Mouse (Mus musculus) T-helper 2 cell (primary cell): Measurements from ENCODE around the gene Dtx4.

Experiments
- in situ Hi-C: fragments of 300-600 bp; cut with MboI, MseI; formaldehyde crosslinking; loops from one replicate; pipeline ENCODE4 v1.15.1; 2025; ENCODE audit warnings: high pct_unique_total_duplicates

Gene Dtx4

GRCm38 (mm10) chr19:12471866-12472265, 29.4 kb downstream of the Dtx4 start:
- in situ Hi-C loops, result no loop called here

DNA sequence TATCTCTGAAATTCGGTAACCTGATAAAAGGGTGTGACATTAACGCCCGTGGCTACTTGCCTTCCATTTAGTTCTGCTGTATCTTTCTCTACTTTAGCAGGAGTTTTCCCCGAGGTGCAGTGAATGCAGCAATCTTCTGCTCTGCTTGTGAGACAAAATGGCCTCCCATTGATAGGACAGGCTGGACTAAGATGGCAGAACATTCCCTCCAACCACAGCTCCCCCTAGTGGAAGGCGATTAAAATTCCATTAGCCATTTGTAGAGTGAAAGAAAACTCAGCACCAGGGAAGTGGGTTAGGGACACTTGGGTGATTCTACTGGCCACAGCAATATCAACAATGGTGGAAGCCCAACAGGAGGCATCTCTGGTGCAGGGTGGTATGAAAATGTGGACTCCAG, 33.8 kb downstream of the Dtx4 start:
- in situ Hi-C loops, result loop anchor here (5.0 kb wide), 1 partner anchor 35 kb away; the partner anchor contains the start of gene Dtx4

- in situ Hi-C loops, result loop anchor here (5.0 kb wide), 1 partner anchor 36 kb away; the partner anchor contains the start of gene Dtx4
These were observed 35.0 kb downstream of the Dtx4 start for GRCm38 (mm10) chr19:12466204-12466603.

DNA sequence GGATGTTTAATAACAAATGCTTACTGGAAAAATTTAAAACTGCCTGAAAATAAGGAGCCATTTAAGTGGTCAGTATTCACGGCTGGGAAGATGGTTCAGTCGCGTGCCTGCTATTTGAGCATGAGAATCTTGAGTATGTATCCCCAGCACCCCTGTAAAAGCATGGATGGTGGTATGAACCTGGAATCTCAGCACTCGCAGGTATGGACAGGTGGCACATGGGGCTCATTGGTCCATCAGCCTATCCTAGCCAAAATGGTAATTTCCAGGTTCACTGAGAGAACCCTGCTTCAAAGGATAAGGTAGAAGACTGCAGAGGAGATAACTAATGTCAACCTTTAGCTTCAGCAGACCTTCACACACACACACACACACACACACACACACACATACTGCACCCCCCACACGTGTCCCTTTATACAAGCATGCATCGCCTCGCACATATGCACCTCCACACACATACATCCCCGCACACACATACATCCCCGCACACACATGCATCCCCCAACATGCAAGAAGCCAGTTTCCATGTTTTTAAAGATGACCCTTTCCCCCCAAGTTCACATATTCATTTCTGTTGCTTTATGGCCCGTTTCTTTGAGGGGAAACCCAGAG, 35.6 kb downstream of the Dtx4 start:
- in situ Hi-C loops, result loop anchor here (5.0 kb wide), 1 partner anchor 37 kb away; the partner anchor contains the start of gene Dtx4

DNA sequence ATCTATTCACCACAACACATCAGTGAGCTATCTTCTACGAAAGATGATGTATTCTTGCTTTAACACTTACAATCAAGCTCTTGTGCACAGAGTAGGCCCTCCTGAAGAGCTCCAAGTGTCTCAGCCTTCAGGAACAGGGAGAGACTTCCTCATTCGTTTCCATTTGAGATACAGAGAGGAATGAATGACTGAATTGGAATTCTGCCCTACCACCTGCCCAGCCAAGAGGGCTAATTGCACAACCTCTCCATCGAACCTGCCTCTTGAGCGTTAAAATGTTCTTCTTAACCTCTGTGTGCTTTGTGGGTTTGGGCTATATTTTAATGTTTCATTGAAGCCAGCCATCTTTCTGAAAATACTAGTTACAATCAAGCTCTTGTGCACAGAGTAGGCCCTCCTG, 36.6 kb downstream of the Dtx4 start:
- in situ Hi-C loops, result loop anchor here (5.0 kb wide), 1 partner anchor 38 kb away; the partner anchor contains the start of gene Dtx4

GRCm38 (mm10) chr19:12464127-12464526, 37.1 kb downstream of the Dtx4 start:
- in situ Hi-C loops, result no loop called here

DNA sequence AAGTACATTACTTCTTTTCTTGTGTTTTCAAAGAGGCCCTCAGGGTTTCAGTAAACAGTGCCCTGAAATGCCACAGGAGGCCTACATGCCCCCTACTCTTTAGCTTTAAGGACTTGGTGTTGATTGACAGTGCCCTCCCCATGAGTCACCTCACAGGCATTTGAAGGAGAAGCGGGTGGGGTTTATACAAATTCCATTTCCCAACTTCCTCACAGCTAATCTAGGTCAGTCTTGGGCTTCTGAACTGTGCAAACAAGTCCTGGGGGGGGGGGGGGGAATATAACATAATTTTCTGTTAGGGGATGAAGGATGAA, 37.6 kb downstream of the Dtx4 start:
- in situ Hi-C loops, result no loop called here

DNA sequence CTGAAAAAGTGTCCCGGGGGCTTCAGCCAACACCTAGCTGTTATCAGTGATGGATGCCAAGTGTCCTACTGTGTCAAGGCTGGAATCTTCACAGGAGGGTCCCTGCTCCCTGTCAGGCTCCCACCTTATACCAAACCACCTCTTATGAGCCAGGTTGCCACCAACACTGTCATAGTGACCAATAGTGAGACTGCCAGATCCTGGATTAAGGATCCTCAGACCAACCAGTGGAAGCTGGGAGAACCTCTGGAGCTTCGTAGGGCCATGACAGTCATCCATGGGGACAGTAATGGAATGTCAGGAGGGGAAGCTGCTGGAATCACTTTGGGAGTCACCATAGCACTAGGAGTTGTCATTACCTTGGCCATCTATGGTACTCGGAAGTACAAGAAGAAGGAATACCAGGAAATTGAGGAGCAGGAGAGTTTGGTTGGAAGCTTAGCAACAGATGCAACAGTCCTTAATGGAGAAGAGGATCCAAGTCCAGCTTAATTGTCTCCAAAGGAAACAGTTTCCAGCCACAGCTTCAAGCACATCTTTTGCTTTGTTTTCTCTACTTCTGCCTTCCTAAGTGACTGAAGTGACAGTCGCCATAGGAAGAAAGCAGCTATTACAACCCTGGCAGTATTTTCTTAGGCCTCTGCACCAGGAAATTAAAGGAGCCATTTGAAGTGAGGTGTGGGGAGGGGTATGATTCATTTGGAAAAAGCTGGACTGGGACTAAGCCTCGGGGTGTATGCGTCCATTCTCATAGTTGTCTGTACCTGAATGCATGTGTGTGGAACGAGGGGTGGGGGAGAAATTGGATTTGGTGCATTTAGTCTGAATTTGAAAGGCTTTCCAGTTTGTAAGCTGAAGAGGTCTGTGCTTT, 38.2 kb downstream of the Dtx4 start:
- in situ Hi-C loops, result no loop called here

GRCm38 (mm10) chr19:12460282-12461249, 40.7 kb downstream of the Dtx4 start, which contains the start of gene Mpeg1:
TSS of gene Mpeg1 (plus strand) at chr19:12460779.
- in situ Hi-C loops, result no loop called here

GRCm38 (mm10) chr19:12459516-12459915, 41.7 kb downstream of the Dtx4 start:
- in situ Hi-C loops, result no loop called here

DNA sequence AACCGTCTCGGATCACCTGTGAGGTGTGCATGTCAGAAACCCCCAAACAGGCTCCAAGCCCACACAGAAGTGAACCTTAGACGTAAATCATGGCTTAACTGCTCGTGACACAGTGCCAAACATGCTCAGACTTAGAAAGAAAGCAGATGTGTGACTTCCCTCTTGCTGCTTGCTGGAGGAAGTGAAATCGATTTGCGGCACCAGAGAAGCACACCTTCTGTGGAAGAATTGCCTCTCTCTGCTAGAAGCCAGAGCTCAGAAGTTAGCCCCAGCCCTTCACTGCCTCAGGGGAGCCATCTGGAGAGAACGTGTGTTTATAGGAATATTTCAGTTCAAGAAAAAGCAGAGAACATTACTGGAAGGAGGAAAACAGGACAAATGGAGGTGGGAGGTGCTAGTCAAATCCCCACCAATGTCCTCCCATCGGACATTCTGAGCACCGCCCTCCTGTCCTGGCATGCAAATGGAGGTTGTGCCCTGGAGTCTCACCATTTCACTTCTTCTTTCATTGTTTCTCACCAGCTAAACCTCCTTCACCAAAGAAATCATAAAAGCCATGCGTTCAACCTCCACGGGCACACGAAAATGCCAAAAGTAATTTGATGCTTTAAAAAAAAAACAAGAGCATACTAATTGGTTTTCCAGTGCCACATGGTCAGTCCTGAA, 43.7 kb downstream of the Dtx4 start:
- in situ Hi-C loops, result no loop called here

- in situ Hi-C loops, result no loop called here
These were observed 56.2 kb downstream of the Dtx4 start for GRCm38 (mm10) chr19:12445014-12445413.

GRCm38 (mm10) chr19:12442560-12442959, 58.7 kb downstream of the Dtx4 start:
- in situ Hi-C loops, result no loop called here

DNA sequence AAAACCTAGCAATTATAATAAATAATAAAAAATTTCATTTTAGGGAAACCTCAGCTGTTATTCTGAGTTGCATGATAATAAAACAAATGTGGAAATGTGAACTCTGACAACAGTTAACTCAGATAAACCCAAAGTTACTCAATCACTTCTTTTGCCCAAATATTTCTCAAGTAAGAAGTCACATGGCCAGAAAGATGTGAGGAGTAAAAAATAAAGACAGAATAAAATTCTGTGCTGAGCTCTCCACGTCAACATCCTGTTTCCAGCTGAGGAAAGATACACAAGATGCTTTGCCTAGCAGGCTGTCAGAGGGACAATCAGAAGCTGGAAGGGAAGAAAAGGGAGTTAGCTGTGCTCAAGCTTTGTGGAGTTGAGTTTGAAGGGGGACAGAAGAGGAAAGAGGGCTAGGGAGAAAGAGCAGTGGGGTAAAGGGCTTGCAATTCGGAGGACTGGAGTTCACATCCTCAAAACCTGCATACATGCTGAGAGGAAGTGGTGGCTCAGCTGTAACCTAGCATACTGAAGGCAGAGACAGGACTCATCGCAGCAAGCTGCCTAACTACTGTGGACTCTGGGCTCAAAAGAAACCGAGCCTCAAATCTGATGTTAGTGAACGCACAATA, 61.0 kb downstream of the Dtx4 start:
- in situ Hi-C loops, result no loop called here

DNA sequence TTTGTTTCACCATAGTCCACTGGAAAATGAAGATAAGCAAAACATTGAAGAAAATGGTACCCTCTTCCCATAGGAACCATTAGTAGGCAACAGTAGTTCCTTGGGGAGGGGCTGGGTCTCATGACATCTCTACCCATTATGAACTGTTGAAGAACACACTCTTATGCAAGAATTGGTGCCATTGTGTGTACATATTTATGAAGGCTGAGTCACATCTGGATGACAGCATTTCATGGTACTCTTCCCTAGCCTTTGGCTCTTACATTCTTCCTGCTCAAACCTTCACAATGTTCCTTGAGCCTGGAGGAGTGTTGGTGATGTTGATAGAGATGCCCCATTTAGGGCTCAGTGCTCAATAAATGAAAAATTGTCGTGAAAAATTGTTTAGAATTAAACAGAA, 61.7 kb downstream of the Dtx4 start:
- in situ Hi-C loops, result no loop called here

- in situ Hi-C loops, result no loop called here
These were observed 65.3 kb downstream of the Dtx4 start for GRCm38 (mm10) chr19:12435750-12436524.

GRCm38 (mm10) chr19:12435011-12435416, 66.2 kb downstream of the Dtx4 start:
- in situ Hi-C loops, result no loop called here

GRCm38 (mm10) chr19:12433033-12433432, 68.2 kb downstream of the Dtx4 start:
- in situ Hi-C loops, result no loop called here

GRCm38 (mm10) chr19:12427605-12428004, 73.6 kb downstream of the Dtx4 start, which contains the start of gene Pfpl:
TSS of gene Pfpl (plus strand) at chr19:12427905.
- in situ Hi-C loops, result no loop called here

DNA sequence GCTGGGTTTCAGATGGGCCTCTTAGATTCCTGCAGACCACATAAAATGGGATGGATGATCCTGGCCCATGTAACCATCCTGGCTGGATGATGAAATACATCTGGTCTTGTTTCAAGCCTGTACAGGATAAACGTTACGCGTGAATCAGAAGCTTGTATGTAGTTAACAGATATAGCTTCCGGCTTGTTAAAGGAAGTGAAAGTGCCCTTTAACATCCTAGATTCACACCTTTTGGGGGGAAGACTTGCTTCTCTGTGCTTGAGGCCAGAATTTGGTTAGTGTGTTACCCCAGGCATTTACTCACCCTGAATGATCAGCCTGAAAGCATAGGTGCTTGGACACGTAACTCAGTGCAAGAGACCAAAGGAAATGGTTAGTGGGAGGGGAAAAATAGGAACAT, 74.2 kb downstream of the Dtx4 start:
- in situ Hi-C loops, result no loop called here
